ENCODE assay signal across 10 mouse cellular contexts in genomic region chr4:148816556-148816955, GRCm38 (mm10). TPM values are rescaled to one million over a fixed set of nuclear protein-coding genes. Genes with fewer than 3 reads are reported as not detected.
DNase-seq lines count a peak whose midpoint lies in the region; ATAC-seq and TF ChIP-seq lines count a peak whose summit lies in the region.
"Had no signal": no experiment of that assay in that cellular context is flagged by ENCODE, and none has a peak within 500 bp of the region (broad histone marks: within the 10 kb centered on the region; RNA-seq: fewer than 3 reads in every experiment).

No protein-coding gene starts in this region.

- H3K9ac ChIP-seq in heart, embryonic 11.5 days (ENCODE audit: low read depth, low read length), result 0 out of 2 replicates have a peak overlapping the region, but pooled peaks have one; percentile 22
- H3K9ac ChIP-seq in limb, embryonic 11.5 days (ENCODE audit: low read length), result no peak overlapping the region

- H3K36me3 ChIP-seq in heart, embryonic 11.5 days (ENCODE audit: control insufficient read depth, insufficient read depth, low read length), result no peaks in the 10 kb centered on the region
- no peaks in the 10 kb centered on the region for H3K36me3 ChIP-seq in E14TG2a.4 (ENCODE audit: insufficient read depth, low read length)
- H3K36me3 ChIP-seq in embryonic facial prominence, embryonic 10.5 days (replicated peaks), result no peaks in the 10 kb centered on the region
- no peaks in the 10 kb centered on the region for H3K36me3 ChIP-seq in limb, embryonic 11.5 days (ENCODE audit: control insufficient read depth, insufficient read depth, low read length)

- no peak for ATAC-seq in heart, embryonic 11.5 days (replicated peaks; ENCODE audit: insufficient number of reproducible peaks, low FRiP score, low TSS enrichment)
- no peak for ATAC-seq in limb, embryonic 11.5 days (ENCODE audit: insufficient number of reproducible peaks, low FRiP score, low TSS enrichment, low read depth)

- peaks cover 66% of the 10 kb centered on the region for H3K4me1 ChIP-seq in heart, embryonic 11.5 days (ENCODE audit: control insufficient read depth, insufficient read depth, low read length)
- peaks cover 46% of the 10 kb centered on the region for H3K4me1 ChIP-seq in E14TG2a.4 (replicated peaks; ENCODE audit: low read depth, low read length)
- peaks cover 51% of the 10 kb centered on the region for H3K4me1 ChIP-seq in embryonic facial prominence, embryonic 10.5 days
- peaks cover 17% of the 10 kb centered on the region for H3K4me1 ChIP-seq in limb, embryonic 11.5 days (ENCODE audit: control insufficient read depth, insufficient read depth, low read length)

- H3K9me3 ChIP-seq in heart, embryonic 11.5 days (replicated peaks; ENCODE audit: control insufficient read depth, low read length), result no peaks in the 10 kb centered on the region
- H3K9me3 ChIP-seq in E14TG2a.4 (ENCODE audit: low read length), result no peaks in the 10 kb centered on the region
- 0 out of 2 replicates have a peak, but pooled peaks cover 2% of the 10 kb centered on the region for H3K9me3 ChIP-seq in embryonic facial prominence, embryonic 10.5 days
- no peaks in the 10 kb centered on the region for H3K9me3 ChIP-seq in limb, embryonic 11.5 days (ENCODE audit: control insufficient read depth, low read length)

- DNase-seq in heart, postnatal 4 days, result no peak
- peak; percentile 53 for DNase-seq in embryonic facial prominence, embryonic 10.5 days (ENCODE audit: low spot score)
- no peak for DNase-seq in limb, embryonic 11.5 days (ENCODE audit: low spot score)
- DNase-seq in B cell, adult 2 months, result no peak
- DNase-seq in testis, postnatal 10 days (ENCODE audit: low spot score), result no peak
- no peak for DNase-seq in testis, postnatal 14 days (ENCODE audit: low spot score)
- DNase-seq: adrenal gland, adult 2 months; cerebellum, adult 2 months had no signal

- no peak overlapping the region for H3K27ac ChIP-seq in heart, embryonic 11.5 days (ENCODE audit: low read depth, low read length)
- H3K27ac ChIP-seq in embryonic facial prominence, embryonic 10.5 days (replicated peaks), result peak overlapping the region; percentile 10; the same call in 1 of the 2 replicates
- no peak overlapping the region for H3K27ac ChIP-seq in limb, embryonic 11.5 days (replicated peaks; ENCODE audit: low read depth, low read length)

- H3K4me3 ChIP-seq in heart, embryonic 11.5 days (ENCODE audit: low read depth, low read length), result no peak overlapping the region
- peak overlapping the region; percentile 46 for H3K4me3 ChIP-seq in E14TG2a.4 (replicated peaks; ENCODE audit: low read length)
- H3K4me3 ChIP-seq in embryonic facial prominence, embryonic 10.5 days, result peak overlapping the region; percentile 34
- H3K4me3 ChIP-seq in limb, embryonic 11.5 days (ENCODE audit: low read depth, low read length), result no peak overlapping the region

- TF ChIP-seq CTCF in E14TG2a.4 (conservative IDR thresholded peaks at IDR 0.05; ENCODE audit: low read length), result no peak

- WGBS in heart, embryonic 11.5 days (ENCODE audit: insufficient replicate concordance), result 13% methylated on average over 14 of the region's 14 CpGs
- 6% methylated on average over 14 of the region's 14 CpGs for WGBS in embryonic facial prominence, embryonic 10.5 days
- WGBS in limb, embryonic 11.5 days, result 6% methylated on average over 14 of the region's 14 CpGs

- peak overlapping the region; percentile 32 for H3K4me2 ChIP-seq in heart, embryonic 11.5 days
- peak overlapping the region; percentile 34 for H3K4me2 ChIP-seq in limb, embryonic 11.5 days (ENCODE audit: low read depth, severe bottlenecking)

- peaks cover 11% of the 10 kb centered on the region; the same call in 1 of the 2 replicates for H3K27me3 ChIP-seq in heart, embryonic 11.5 days (ENCODE audit: control insufficient read depth, insufficient read depth, low read length)
- peaks cover 7% of the 10 kb centered on the region for H3K27me3 ChIP-seq in E14TG2a.4 (ENCODE audit: insufficient read depth, low read length)
- peaks cover 79% of the 10 kb centered on the region for H3K27me3 ChIP-seq in embryonic facial prominence, embryonic 10.5 days (replicated peaks; ENCODE audit: low read depth, poor library complexity, severe bottlenecking)
- H3K27me3 ChIP-seq in limb, embryonic 11.5 days (ENCODE audit: control insufficient read depth, insufficient read depth, low read length), result peaks cover 12% of the 10 kb centered on the region

RNA-seq across cellular contexts. Expression of gene Casz1, which starts 12.3 kb away (rescaled TPM):
- polyA plus RNA-seq in heart, embryonic 11.5 days (2014; fragmentation: Nextera tagmentation; extraction: Ambion mirVana), result 15.1 and 19.9 TPM in 2 replicates
- total RNA-seq in heart, postnatal 4 days (2021), result 10 to 100 TPM; 79.5 to 82.9 TPM
- polyA plus RNA-seq in embryonic facial prominence, embryonic 10.5 days (2016; fragmentation: Nextera tagmentation; extraction: Ambion mirVana), result 3.7 and 3.9 TPM in 2 replicates
- 1.5 and 1.6 TPM in 2 replicates for polyA plus RNA-seq in limb, embryonic 11.5 days (2014; fragmentation: Nextera tagmentation; extraction: Ambion mirVana)

Comparison
In these comparisons a context has a peak if more than half of its experiments do, and no peak if none do; other contexts are left out.
1. H3K4me3 ChIP-seq: peak in E14TG2a.4 (single experiment) and embryonic facial prominence, embryonic 10.5 days (single experiment); none in heart, embryonic 11.5 days (single experiment) and limb, embryonic 11.5 days (single experiment).